Mouse (Mus musculus): ENCODE data around the gene Zfp653.

Zfp653 gene

GRCm38 (mm10) chr9:22069881-22070553 is 1.2 kb downstream of the Zfp653 start:
- DNase-seq (ENCODE audit: low spot score): no peak

DNA sequence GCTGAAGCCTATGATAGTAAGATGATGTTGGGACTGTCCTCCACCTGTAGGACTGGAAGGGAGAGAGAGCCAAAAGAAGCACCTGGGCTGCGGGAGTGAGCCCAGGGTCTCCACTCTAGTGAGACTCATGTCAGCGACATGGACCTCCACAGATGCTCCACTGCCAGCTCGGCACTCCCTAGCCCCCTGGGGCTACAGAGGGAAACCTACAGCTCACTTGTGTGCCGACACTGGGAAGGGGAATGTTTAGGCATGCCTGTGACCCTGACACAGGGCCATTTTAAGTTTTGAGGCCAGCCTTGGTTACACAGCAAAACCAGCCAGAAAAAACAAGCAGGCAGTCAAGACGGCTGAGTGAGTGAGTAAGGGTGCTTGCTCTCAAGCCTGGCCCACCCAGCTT is 4.0 kb downstream of the Zfp653 start:
- DNase-seq (ENCODE audit: low spot score): no peak

DNA sequence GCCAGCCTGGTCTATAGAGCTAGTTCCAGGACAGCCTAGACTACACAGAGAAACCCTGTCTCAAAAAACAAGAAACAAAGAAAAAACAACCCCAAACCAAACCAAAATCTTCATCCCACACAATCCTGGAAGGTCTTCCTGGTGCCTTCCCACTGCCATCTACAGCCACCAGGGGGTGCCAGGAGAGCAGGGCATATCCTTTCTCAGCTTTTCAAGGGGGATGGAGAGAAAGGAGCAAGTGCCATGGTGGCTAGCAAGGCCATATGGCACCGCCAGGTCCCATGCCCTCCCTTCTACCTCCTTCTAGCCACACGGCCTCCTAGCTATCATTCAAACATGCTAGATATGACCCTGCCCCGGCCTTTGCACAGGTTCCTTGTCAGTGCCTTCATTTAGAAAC is 4.7 kb downstream of the Zfp653 start:
- no peak for DNase-seq (ENCODE audit: low spot score)

DNA sequence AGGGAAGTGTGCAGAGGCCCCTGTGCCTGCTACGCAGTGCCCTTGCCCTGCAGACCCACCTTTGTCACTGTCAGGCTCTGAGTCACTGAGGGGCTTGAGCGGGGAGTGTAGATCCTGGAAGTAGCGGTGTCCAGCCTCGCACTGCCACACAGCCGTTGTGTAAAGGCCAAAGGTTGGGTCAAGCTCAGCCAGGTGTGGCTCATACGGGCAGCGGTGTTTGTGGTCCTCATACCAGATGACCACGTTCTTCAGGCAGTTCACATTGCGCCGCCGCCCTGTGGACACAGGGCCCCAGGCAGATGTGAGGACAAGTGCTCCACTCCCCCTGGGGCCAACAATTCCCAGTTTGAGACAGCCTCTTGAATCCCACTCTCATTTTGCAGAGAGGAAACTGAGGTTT is 5.5 kb downstream of the Zfp653 start:
- DNase-seq (ENCODE audit: low spot score): no peak

DNA sequence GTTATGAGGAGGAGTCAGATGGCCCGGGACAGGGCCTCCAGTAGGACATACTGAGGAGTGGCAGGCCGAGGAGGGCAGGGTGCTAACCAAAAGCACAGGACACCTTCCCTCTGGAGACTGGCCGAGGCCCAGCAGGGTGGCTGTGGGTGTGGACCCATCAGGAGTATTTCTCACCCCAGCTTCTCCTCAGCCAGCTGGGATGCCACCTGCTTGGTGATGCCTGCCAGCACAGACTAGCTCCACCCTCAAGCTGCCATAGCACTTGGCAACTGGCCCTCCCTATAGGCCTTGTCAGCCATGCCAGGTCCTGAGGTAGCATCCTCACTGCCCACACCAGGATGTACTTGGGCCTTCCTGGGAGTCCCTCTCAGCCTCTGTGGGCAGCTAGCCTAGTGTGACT is 6.8 kb downstream of the Zfp653 start:
- DNase-seq (ENCODE audit: low spot score): no peak

DNA sequence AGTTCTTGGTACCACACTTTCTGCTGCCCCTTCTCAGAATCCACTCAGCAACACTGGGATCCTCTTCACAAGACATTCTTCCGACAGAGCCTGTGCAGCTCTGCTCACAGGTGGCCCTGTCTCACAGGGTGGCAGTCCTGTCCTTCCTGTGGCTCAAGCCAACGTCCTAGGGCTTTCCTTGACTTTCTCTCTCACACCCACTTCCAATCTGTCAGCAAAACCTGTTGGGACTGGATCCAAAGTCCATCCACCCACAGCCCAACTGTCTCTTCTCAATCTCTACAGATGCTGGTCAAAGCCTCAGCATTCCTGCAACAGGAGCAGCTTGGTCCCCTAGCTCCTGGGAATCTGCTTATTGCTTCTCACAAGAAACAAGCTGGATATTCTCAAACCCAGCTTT is 9.8 kb downstream of the Zfp653 start:
- no peak for DNase-seq (ENCODE audit: low spot score)

GRCm38 (mm10) chr9:22058011-22058424 is 13.2 kb downstream of the Zfp653 start:
- no peak for DNase-seq (ENCODE audit: low spot score)

GRCm38 (mm10) chr9:22057031-22057517 is 14.1 kb downstream of the Zfp653 start:
- no peak for DNase-seq (ENCODE audit: low spot score)

GRCm38 (mm10) chr9:22056303-22056910 is 14.8 kb downstream of the Zfp653 start:
- DNase-seq (ENCODE audit: low spot score): no peak

DNA sequence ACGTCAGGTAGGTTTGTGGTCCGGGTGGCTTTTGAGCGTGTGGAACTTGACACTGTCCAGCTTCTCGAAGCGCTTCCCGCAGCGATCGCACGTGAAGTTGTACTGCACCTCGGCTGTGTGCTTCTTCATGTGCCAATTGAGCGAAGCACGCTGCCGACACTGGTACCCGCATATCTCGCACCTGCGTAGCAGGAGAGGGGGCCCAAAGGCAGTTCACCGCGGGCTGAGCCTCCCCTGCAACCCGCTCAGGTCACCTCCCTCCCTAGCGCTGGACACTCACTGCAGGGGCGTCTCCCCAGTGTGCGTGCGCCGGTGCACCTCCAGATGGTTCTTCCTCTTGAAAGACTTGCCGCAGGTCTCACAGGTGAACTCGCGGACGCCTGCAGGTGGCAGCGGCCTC is 15.5 kb downstream of the Zfp653 start:
- DNase-seq (ENCODE audit: low spot score): no peak

DNA sequence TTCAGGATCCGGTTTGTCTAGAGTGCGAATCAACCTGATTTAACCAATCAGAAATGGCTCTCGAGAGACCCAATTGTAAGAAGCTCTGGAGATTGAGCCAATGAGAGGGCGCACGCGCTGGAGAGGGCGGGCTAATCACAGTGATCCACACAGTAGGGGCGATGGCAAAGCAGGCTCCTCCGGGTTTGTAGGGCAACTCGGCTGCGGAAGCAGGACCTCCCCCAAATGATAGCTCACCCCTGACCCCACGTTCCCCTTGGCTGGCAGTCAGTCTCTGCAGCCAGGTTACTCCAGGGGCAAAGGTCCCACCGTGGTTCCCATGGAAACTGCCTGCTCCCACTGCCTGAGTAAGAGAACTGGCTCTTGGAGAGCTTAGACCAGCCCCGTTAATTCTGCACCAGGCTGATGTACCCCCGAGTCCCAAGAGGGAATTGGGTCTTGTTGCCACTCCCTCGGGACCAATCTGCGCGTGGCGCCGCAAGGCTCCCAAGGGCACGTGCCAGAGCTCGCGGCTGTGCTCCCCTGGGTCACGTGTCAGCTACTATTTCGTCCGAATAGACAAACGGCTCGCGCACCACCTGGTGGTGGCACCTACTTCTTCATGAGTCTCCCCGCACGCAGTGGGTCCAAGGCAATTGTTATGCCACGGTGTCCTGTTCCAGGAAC is 16.6 kb downstream of the Zfp653 start:
- DNase-seq (ENCODE audit: low spot score): no peak

DNA sequence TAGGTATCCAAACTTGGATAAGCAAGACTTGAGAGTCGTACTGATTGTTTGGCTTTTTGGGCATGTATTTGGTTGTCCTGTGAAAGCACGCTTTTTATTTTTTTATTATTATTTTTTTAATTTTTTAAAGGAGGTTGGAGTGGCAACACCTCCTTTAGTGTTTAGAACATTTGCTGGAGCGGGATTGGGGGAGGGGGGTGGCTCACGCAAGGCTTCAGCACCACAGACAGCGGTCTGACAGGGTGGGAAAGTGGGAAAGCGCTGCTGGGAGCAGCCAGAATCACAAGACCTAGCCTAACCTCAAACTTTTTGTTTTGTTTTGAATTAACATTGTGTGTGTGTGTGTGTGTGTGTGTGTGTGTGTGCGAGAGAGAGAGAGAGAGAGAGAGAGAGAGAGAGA is 17.5 kb downstream of the Zfp653 start:
- no peak for DNase-seq (ENCODE audit: low spot score)

DNA sequence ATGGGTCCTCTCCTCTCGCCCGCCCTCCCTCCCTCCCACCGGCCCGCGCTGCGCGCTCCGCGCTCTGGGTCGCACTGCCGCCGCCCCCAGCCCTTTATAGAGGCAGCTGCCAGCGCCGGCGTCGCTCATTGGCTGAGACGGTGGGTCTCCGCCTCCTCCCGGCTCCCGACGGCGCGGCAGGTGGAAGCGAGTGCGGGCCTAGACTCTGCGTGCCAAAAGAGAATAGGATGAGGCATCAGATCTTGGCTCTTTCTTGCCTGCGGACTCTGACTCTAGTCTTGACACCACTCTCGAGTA is 19.3 kb downstream of the Zfp653 start, which contains the start of gene Elavl3:
Gene Elavl3 (minus strand): TSS at position 66 of the 297 bp plus-strand sequence.
- DNase-seq (ENCODE audit: low spot score): no peak

DNA sequence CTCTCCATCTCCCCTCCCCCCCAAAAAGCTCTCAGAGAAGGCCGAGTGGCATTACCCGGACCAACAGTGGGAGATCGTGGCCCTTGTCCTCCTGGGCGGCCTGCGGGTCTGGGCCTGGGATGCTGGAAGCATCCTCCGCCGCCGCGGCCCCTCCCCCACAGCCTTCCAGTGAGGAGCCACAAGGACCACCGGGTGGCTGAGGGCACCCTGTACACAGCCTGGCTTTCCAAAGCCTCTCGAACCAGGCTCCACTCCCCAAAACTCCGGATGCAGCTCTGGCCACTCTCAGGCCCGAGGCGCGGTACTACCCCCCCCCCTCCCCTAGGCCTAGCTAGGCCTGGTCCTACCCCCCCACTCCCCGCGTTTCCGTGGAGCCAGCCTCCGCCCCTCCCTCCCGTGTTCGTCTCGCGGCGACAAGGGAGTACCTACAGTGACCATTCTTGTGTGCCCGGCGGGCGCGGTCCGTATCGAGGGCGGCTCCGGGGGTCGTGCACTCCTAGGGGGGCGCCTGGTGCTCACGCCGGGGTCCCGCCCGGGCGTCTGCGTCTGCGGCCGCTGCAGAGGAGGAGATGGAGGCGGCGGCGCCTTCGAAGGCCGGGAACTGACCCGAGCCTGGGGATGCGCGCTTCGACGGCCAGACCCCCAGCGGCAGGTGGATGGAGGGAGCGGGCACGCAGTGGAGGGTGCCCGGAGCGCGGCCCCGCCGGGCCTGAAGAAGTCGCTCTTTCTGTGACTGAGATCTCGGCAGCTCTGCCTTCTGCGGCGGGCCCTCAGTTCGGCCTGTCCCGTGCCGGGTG is 19.8 kb downstream of the Zfp653 start:
- no peak for DNase-seq (ENCODE audit: low spot score)

DNA sequence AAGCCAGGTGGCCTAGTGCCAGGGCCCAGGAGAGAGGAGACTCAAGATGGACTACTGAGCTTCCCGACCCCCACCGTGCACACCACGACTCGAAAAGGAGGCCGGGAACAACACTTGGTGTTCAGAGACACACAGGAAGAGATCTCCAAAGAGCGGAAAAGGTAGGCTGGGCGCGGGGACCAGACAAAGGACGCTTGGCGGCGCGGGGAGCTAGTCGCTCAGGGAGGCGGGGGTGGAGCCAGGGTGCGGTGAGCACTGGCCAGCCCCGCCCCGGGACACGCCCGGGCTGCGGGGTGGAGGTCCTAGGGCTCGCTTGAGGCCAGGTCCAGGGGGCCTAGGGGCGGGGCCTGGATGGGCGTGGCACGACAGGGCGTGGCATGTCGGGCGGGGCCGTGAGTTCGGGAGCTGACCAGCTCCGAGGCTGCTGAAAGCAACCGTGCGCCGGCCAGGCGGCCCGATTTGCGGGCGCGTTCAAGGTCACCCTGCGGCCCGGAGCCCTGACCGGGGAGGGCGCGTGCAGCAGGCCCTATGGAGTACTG is 20.8 kb downstream of the Zfp653 start:
- DNase-seq (ENCODE audit: low spot score): no peak

DNA sequence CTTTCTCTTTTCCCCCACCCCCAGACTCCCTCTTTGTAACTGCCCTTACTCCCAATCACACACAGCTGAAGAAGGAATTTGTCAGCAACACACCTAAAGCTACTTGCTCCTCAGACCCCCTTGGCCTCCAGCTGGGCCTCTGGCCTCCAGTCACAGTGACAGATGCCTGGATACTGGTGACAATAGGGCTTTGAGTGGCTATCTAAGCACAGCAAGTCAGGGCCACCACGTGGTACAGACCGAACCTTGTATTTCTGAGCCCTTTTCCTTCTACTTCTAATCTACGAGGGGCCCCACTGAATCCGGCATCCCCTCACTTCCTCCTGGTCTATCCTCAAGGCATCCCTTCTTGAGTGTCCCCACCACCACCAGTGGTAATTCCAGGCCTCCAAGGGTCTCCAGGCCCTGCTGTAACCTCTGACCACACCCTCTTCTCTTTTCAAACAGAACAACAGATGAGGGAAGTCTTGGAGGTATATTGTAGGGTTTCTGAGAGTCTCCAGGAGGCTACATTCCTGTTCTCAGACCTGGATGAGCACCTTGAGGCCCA is 21.4 kb downstream of the Zfp653 start:
- DNase-seq (ENCODE audit: low spot score): no peak

DNA sequence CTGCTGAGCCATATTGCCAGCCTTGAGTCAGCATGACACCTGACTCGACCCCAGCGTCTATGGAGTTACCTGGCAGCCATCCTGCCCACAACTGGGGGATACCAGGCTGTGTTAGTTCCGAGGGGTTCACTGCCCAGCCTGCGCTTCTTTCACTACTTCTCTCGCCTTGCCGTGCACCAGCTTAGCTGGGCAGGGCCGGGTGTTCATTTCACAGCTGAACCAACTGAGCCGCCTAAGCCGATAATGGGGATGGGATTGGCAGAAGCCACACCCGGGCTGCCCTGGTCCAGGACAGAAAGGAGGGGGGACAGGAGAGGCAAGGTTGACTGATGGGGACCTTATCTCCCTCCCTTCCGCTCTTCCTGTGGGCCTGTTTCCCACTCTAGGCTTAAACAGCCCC is 21.9 kb downstream of the Zfp653 start:
- DNase-seq (ENCODE audit: low spot score): no peak

GRCm38 (mm10) chr9:22047329-22047728 is 23.8 kb downstream of the Zfp653 start:
- DNase-seq (ENCODE audit: low spot score): no peak

- DNase-seq (ENCODE audit: low spot score): no peak
These were observed 29.3 kb downstream of the Zfp653 start for GRCm38 (mm10) chr9:22041832-22042231.

GRCm38 (mm10) chr9:22037826-22038225 is 33.4 kb downstream of the Zfp653 start:
- DNase-seq (ENCODE audit: low spot score): no peak

DNA sequence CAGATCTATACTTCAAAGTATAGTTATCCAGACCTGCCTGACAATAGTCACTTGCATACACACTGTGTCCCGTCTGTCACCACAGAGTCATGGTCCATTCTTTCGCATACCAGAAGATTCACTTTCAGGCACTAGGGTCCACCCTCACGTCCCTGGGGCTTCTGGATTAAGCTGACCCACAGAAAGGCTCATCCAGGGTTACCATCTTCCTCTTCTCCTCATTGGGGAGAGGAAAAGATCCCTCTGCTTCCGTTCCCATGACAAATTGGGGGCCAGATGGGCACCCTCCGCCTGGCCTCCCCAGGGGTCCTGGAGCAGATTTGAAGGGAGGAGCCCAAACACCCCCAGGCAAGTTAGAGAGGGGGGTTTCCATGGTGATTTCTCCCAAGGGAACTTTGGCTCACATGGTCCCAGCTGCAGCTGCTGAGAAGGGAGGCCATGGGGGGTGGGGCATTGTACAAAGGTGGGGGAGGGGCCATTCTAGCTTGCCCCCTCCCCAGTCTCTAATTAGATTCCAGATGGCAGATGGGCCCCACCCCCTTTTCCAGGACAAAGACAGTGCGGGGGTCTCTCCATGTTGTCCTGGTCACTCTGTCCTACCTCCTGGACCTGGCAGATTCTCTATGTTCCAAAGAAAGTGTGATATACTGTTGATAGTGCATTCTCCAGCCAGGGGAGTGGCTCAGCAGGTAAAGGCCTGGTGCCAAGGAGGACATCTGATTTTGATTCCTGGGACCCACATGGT is 35.7 kb downstream of the Zfp653 start:
- DNase-seq (ENCODE audit: low spot score): no peak

Measured in urinary bladder, postnatal 10 days (tissue).